Mouse (Mus musculus) frontal cortex, postnatal 14 days (tissue): ENCODE data around the gene Col4a4.

Experiments
- DNase-seq, 2 experiments: peaks; one replicate each; pipeline ENCODE4 v3.0.0; 2022; ENCODE audit warnings: low spot score in 2 of 2

Gene Col4a4

DNA sequence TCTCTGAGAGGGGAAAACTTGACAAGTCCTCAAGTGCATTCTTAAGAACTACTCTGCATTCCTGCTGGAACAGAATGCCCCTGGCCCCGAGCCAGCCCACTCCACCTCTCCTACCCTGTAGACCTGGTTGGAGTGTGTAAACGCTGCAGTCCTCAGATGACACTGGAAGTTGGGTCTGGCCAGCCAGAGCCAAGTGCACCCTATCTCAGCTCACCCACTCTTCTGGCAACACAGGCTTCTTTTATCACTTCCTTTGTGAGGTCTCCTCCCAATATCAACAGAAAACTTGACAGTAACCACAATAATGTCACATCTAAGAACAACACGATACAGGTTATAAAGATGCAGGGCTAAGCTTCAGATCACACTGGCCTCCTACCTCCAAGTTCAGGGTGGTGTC, 8.7 kb downstream of the Col4a4 start:
- DNase-seq, result no peak

DNA sequence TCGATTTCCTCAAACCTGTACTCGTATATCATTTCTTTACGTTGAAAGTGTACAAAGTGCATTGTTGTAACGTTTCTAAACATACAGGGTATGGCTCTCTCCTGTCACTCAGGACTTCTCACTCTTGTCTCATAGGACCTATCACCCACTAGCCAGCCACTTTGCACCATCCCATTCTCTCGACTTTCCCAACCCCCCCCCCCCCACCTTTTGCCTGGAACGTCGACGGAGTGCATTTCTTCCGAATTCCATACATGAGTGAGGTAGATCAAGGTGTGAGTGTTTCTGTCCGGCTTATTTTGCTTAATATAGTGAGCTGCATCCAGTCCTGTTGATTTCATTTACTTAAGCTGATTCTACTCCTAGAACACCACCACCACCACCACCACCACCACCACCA, 9.3 kb downstream of the Col4a4 start:
- no peak for DNase-seq

- no peak for DNase-seq
These were observed 10.5 kb downstream of the Col4a4 start for GRCm38 (mm10) chr1:82576182-82576581.

GRCm38 (mm10) chr1:82575681-82576080, 11.0 kb downstream of the Col4a4 start:
- no peak for DNase-seq

DNA sequence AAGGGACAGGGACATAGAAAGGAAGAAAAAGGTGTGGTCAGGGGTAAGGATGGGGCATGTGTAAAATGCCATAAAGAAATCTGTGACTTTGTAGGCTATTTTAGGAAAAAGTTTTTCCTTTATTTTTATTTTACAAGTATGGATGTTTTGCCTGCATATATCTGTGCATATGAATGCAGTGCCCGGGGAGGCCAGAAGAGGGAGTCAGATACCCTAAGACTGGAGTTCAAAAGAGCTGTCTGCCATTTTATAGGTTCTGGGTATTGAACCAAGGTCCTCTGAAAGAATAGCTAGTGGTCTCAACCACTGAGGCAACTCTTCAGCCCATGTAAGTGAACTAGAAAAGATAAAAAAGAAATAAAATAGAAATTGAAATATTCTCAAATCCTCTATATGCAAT, 14.9 kb downstream of the Col4a4 start:
- no peak for DNase-seq

- DNase-seq, result no peak
These were observed 17.2 kb downstream of the Col4a4 start for GRCm38 (mm10) chr1:82569405-82569804.

GRCm38 (mm10) chr1:82560223-82560622, 26.4 kb downstream of the Col4a4 start:
- no peak for DNase-seq

GRCm38 (mm10) chr1:82554889-82555288, 31.8 kb downstream of the Col4a4 start:
- no peak for DNase-seq

GRCm38 (mm10) chr1:82554443-82554850, 32.2 kb downstream of the Col4a4 start:
- no peak for DNase-seq

- no peak for DNase-seq
These were observed 41.3 kb downstream of the Col4a4 start for GRCm38 (mm10) chr1:82545199-82545960.

DNA sequence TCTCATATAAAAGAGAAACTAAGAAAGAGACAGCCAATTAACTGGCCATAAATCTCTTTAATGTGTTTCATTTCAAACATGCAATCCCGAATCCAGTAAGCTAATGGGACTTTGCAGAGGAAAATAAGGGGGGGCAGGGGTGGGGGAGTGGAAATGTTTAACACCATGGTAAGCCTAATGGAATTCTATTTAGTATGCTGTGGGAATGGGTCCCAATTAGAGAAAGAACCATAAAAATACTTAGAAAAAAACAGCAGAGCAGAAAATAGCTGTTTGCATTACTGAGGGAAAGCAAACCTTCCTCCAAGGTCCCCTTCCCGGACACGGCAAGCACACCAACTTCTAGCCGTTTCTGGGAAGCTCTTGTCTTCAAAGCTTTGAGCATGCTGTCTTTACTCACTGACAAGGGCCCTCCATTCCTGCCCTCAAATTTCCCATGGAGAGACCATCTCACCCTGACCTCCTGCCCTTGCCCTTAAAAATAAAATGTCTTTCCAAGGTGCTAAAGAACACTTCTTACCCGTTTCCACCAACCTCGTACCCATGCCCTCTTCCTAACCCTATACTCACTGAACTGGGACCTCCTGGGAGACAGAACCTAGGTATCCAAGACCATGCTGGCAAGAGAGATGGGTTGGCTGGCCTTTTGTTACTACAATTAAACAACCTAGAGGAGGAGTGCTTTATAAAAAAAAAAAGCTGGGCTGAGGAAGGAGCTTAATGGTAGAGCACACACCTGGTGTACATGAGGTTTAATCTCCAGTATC, 42.0 kb downstream of the Col4a4 start:
- no peak for DNase-seq

- DNase-seq, result no peak
These were observed 42.7 kb downstream of the Col4a4 start for GRCm38 (mm10) chr1:82543934-82544333.

GRCm38 (mm10) chr1:82540056-82540455, 46.6 kb downstream of the Col4a4 start:
- no peak for DNase-seq

GRCm38 (mm10) chr1:82537848-82538247, 48.8 kb downstream of the Col4a4 start:
- no peak for DNase-seq

GRCm38 (mm10) chr1:82536515-82537174, 50.0 kb downstream of the Col4a4 start:
- no peak for DNase-seq

DNA sequence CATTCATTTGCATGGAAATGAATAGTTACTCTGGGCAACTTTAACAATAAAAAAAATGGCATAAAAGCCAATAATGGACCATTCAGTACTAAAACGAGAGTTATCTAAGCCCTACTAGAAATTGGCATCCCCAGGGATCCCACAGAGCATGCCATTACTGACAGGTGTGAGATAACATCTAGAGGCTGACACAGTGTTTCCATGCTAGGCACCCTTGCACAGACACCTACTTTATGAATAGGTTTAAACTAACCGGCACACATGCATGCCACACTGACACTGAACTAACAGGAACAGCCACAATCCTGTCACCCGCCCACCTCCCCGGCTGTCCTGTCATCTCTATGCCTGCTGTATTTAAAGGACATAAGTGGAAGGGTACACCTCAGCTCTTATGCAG, 58.7 kb downstream of the Col4a4 start:
- DNase-seq, result no peak

DNA sequence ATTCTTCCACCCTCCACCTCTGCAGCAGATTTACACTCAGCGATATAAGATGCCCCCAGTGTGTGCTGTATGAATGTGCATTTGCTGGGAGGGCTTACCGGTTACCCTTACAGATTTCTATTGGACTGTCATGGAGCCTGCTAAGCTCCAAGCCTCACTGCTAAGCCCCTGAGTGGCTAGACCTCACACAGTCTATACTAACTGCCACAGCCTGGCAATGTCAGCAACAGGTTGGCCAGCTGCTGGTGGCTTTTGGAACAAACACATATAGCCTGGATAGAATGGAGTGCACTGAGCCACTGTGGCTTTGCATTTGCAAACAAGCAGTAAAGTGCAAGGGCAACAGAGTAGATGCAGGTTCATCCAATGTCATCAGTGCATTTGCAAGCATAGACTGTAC, 94.7 kb downstream of the Col4a4 start:
- DNase-seq, result no peak

GRCm38 (mm10) chr1:82486371-82486770, 100.3 kb downstream of the Col4a4 start:
- no peak for DNase-seq

DNA sequence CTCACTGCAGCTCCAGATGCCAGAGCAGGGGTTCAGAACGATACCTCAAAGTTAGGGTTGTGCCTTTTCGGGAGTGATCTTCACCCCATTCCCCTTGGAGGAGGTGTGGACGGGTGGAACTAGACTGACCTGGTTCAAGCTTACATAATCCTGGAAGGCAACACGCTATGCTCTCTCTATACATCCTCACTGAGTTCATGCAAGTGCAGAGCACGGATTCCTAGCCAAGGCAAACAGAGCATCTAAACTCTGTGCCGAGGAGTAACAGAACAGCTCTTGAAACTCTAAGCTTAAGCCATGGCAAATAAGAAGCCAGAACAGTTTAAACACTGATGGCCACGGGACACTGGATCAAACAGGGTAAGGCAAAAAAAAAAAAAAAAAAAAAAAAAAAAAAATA, 104.3 kb downstream of the Col4a4 start:
- no peak for DNase-seq

DNA sequence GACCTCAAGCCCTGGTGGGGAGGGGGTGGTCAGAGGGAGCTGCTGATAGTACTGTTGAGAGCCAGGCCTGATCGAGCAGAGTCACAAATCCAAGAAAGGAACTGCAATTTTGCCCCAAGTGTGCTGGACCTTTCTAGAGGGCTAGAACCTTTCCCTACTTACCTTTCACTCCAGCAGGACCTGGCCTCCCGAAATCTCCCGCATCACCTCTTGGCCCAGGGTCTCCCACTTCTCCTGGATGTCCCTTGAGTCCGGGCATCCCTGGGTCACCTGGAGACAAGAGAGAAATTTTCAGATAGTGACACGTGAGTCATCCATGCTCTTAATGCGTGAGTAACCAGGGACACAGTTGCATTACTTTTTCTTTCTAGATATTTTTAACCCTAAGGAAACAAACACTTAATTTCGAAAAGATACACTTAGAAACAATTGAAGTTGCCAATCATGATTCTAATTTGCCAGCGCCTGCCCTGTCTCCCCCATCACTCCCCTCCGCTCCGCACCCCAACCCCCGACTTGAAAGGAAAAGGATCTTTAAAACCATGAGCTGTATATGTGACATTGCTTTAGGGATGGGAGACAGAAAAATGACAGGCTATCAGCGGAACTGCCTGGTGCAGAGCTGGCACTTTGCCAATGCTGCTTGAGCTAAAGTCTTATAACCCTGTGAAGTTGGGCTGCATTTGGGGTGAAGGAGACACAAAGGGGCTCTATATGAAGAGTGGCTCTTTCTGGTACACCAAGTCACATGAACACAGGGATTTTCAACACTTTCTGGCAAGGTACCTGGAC, 106.8 kb downstream of the Col4a4 start:
- DNase-seq, result no peak

DNA sequence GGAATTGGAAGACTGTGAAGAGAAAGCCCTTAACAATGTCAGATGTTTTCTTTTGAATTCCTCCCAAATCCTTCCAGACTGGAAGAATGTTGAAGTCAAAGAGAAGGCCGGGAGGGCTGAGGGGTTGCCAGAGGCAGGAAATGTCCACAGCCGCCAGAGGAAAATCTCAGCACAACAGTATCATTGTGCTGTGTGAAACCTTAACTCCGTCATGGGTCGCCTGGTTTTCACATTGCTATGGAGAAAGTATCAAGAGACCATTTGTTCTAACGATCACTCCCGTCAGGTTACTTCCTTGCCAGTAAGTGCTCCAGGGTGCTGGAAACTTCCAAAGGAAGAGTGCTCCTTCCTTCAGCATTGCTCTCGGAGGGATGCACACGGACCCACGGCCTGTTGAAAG, 109.9 kb downstream of the Col4a4 start:
- no peak for DNase-seq

DNA sequence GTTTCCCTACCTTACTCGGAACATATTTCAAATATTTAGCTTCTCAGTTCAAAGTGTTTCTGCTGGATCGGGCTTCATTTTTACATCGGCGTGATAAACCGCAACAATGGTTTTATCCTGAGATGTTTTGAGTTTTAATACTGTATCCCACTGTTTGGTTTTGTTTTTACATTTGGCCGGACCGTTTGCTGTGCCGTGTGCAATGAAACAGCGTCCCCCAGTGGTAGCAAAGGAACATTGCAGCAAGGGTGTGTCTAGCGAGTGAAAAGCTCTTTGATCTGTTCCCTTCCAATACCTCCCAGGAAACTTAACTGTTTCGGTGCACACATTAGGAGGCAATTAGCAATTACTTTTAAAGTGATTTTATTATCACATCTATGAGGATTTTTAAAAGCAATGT, 110.4 kb downstream of the Col4a4 start:
- DNase-seq, result no peak
